Mouse (Mus musculus) olfactory bulb, adult 2 months (tissue): ENCODE measurements around the gene Smim15.

Source experiments
- CTCF ChIP-seq: fragments of 200-500 bp; IDR thresholded peaks from 2 replicates; pipeline ENCODE4 v1.5.1; 2012; ENCODE audit warnings: low read depth, mild to moderate bottlenecking, low read length, moderate library complexity; ENCODE audit not compliant: insufficient read depth
- POLR2A ChIP-seq: fragments of 200-500 bp; IDR thresholded peaks from 2 replicates; pipeline ENCODE4 v1.6.1; 2012; ENCODE audit warnings: mild to moderate bottlenecking, low read depth, low read length, moderate library complexity; ENCODE audit not compliant: insufficient read depth

- TF ChIP-seq CTCF = no peak
- no peak for TF ChIP-seq POLR2A
Measured at GRCm38 (mm10) chr13:108046071-108046470, 1.8 kb downstream of the Smim15 start.
